Mouse (Mus musculus): ENCODE data around the gene Rbms3.

The Rbms3 gene

DNA sequence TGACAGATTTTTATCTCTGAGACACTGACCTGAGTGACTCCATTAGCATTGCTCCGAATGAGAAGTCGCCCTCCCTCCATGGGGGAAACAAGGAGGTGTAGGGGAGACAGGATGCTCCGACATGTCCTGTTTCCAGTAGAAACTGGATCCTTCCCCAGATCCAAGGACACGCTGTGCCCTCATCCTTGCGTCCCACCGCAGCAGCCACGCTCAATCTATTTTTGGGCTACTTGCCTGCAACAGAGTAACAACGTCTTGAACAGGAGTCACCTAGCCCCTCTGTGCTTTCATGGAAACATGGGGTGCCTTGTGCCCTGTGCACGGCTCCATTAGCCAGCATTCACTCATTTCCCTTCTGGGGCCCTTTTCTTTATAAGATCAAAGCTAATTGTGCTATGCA lies at the start of gene Rbms3:
Gene Rbms3 (minus strand): TSS at position 143 of the 400 bp plus-strand sequence.
- DNase-seq: no peak

DNA sequence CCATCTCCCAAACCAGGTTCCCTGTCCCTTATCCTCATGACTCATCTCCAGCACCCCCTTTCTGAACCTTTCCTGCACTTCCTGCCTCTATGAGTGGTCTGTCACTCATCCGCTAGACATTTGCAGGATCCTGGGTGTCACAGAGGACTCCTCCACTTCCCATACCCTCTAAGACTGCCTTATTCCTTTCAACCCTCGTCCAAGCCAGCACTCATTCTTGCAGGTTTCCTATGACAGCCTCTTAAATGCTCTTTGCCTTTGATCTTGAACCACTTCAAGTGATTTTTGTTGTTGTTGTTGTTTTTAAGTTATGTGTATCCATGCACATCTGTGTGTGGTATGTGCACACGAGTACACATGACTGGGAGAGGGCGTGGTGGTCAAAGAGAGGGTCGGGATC lies 43.6 kb upstream of the Rbms3 start:
- no peak for DNase-seq

DNA sequence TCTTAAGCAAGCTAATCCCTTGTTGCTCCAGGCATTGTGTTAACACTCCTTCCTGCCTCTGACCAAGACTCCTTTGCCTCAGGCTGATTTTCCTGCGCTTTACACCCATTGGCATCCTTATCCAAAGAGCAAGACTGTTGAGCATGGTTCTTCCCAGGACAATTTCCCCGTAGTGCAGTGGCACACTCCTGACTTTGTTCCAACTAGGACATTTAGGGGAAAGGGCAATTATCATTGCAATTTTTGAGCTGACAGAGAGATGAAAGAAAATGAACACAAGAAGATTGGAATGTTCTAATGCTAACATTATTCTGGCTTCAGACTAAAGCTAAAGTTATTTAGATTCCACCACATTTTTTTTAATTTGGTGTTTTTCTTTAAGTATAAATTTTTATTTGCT lies 24.9 kb upstream of the Rbms3 start:
- no peak for DNase-seq

DNA sequence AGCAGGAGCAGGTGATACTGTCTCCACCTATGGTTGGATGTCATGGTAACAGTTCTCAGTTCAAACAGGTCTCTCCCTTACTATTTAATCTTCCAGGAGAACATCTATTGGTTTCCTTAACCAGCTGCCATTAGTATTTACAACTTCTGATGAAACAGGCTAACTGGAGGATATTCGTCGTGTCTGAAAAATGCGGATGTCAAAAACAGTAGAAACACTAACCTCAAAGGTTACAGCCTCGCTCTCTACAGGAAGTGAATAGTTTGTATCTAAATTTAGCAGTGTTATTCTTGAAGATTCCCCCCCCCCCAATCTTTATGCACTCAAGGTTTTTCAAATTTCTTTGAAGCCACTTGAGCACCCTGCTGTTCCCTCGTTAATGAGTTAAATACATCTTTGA lies 23.9 kb upstream of the Rbms3 start:
- DNase-seq: no peak

DNA sequence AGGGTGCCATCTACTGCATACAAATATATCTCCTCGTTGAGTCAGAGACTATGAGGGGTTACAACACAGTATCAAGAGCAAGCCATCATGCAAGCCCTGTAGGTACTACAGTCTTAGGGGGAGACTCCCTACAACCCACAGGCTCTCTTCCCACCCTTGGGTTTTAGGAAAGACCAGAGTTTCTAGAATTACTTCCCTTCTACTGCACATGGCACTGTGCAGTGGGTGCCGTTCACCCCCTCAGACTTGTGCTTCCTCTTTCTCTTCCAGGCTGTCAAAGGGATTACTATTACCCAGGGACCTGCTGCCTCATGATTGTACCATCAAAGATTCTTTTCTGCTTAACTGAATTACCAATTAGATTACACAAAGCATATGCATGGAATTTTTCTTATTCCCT lies 16.4 kb upstream of the Rbms3 start:
- no peak for DNase-seq

DNA sequence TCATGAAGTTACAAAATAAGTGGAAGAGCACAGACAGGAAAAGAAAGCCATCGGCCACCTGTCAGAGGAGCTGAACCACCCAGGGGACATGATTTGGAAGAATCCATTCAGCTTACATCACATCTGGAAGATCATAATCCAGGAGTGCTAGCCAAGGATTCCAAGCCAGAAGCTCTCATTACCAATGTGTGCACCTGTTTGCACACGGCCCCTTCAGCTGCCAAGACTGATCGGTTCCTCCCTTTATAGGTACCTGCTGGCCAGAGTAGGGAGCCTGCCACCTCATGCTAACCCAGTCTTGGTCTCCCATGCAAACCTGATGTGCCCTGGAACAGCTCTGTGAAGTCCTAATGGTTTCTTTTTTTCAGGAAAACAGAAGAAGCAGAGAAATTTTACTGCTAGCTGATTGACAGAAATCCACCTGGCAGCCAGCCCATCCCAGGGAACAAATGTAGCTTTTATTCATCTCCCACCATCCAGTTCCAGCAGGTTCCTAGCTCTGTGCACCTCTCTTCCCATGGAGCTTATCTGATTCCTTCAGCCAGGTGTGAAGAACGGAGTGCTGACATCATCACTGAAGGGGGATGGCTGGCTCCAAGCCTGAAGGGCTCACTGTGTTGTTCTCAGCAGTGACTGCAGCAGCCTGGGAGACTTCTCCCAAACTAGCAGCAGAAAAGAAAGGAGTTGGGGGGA lies 11.5 kb upstream of the Rbms3 start:
- DNase-seq: no peak

DNA sequence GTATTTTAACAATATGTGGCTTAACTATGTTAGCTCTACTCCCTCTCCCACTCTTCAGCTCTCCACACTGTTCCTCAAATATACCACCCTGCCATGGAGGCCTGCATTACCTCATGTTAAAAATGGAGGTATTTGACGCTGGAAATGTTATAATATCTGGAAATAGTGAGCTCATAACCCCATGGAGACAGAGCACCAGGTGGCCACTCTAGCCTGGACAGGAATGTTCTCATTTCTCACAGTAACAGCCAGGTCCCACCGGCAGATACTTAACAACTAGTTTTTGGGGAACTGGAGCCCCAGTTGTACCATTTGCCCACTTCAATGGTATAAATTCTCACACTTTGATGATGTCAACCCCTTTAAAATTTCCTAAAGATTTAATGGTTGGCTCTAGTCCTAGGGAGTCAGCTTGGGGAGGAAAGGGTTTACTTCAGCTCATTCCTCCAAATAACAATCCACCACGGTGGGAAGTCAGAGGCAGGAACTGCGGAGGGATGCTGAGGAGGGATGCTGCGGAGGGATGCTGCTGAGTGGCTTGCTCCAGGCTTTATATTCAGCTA lies 9.0 kb upstream of the Rbms3 start:
- no peak for DNase-seq

DNA sequence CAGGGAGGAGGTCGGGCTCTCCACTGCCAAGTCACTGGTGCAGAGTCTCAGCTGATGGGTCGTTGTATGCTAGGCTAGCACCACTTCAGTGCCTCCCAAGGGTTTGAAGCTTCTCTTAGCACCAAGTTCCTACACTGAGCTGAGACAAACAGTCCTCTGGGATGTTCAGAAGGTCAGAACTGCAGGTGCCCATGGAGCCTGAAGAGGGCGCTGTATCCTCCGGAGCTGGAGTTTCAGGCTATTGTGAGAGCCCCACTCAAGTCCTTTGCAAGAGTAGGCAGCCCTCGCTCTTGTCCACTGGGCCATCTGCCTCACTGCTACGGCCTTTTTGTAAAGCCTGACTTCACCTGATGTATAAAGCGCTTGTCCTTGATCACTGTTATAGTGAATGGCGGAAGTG lies 6.8 kb upstream of the Rbms3 start:
- no peak for DNase-seq

DNA sequence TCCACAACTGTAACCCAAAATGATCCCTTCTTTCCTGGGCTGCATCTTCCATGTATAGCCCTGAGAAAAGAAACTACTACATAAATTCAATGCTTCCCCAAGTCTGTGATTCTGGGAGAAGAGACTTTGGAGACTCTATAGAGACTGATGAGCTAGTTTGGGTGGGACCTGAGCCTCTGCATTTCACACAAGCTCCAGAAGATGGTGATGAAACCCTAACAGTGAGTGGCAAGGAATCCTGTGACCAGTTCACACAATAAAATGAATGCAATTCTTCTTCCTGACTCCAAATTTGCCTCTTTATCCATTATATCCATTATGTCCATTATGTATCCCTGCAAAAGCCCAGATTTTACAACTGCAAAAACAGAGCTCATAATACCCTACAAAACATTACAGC lies 2.5 kb downstream of the Rbms3 start:
- DNase-seq: no peak

DNA sequence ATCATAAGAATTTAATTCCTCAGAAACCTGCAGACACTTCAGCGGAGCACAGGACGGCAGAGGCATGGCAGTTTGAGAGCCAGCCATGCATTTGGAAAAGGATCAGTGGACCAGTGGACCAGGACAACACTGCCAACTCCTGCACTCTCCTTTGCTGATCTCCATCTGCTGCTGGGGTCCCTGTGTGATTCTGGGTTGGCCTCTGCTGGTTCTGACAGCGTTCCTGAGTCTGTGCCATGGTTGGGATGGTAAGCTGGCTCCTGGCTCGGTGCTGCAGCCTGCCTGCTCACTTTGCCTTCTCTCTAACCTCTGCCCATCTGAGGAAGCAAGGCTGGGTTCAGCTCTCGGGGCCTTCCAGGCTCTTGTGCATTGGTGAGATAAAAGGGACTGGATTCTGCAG lies 28.9 kb downstream of the Rbms3 start:
- no peak for DNase-seq

DNA sequence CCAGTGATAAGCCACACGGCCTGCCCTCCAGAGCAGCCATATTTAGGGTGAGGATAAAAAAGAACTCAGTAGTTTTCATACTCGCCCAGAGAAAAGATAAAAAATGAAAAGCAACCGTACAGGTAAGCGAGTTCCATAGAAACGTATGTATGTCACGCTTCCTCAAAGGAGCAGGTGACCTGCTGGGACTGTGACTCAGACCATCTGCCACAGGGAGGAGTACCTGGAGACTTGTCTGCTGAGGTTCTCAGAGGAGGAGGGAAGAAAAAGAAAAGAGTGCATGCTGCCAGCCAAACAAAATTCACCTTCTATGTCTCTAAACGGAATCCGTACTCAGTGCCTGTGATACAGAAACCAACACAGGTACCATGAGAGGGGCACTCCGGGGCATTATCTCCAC lies 30.4 kb downstream of the Rbms3 start:
- no peak for DNase-seq

DNA sequence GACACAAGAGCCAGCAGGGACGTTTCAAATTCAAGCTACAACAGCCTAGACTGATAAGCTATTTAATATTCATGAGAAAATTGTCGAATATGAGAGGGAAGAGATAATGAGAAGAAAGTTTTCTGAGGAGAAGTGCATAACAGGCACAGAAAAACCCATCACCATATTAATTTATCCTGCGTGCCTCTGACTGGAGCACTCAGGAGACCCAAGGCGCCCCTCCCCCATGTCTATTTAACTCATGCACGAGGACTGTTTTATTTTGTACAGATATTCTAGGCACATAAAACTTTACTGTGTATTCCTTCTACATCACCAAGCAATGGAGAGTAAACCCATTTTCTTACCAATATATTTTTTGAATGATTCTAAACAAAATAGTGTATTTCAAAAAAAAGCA lies 33.6 kb downstream of the Rbms3 start:
- no peak for DNase-seq

DNA sequence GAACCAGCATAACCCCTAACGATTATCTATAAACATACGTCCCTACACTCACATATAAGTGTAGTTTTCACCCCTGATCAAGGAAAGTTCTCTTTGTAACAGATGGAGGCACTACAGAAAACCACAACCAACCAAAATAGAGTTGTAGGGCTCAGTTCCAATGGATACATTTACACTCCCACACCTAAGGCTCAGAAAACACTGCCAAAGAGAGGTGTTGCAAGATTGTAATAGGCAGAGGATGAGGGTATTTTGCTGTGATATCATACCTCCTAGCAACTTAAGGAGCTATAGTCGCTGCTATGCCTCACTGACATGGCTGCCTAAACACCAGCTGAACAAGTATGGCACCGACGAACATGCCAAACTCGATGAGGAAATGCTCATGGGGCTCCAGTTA lies 44.4 kb downstream of the Rbms3 start:
- no peak for DNase-seq

DNA sequence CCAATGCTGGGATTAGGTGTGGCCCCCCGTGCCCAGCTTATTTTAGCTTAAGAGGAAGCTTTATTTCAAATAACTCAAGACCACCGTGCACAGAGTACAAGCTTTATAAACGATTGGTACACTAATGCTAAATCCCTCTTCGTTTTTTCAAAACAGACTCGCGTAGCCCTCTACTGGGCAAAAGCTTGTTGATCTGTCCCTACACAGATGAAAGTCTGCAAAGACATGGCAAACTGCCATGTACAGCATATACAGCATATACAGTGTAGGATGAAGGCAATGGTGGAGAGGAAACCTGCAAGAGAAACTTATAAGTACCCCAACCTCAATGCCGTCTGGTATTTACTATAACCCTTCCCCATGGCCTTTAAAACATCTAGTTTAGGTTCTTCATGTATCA lies 46.1 kb downstream of the Rbms3 start:
- DNase-seq: no peak

DNA sequence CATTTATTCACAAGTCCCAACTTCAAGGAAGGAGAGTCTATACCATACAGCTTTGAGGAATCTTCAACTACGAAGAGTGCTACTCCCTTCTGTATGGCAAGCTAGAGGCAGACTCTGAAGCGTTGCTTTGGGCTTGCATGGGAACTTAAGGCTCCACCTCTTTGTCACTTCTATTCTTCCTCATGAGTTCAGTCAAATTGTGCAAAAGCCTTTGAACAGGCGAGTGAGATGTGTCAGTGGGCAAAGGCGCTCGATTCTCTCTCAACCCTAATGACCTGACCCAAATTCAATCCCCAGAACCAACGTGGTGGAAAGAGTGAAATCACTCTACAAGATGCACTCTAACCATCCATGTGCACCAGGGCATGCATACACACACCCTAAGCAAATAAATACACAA lies 47.1 kb downstream of the Rbms3 start:
- DNase-seq: no peak

DNA sequence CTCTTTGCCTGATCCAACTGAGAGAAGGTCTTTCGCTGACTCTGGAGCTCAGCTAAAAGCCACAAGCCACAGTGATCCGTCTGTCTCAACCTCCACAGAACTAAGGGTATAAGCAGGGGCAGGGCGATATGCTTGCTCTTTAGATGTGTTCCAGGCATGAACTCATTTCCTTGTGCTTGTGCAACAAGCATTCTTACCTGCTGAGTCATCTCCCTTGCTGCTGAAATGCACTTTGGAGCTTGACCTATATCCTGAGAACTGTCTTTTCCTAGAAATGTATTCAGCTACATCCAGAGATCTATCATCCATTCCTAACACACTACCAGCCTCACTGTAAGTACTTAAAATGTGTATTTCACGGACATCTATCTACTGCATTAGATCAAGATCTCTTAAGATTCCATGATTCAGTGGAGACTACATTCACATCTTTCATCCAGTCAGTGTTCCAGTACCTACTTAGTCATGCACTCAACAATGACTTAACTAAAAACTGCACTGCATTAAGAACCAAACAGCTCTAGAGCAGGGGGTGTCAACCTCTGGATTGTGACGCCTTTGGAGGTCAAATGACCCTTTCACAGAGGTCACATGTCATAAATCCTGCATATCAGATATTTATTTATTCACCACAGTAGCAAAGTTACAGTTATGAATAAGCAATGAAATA lies 58.4 kb downstream of the Rbms3 start:
- DNase-seq: no peak

DNA sequence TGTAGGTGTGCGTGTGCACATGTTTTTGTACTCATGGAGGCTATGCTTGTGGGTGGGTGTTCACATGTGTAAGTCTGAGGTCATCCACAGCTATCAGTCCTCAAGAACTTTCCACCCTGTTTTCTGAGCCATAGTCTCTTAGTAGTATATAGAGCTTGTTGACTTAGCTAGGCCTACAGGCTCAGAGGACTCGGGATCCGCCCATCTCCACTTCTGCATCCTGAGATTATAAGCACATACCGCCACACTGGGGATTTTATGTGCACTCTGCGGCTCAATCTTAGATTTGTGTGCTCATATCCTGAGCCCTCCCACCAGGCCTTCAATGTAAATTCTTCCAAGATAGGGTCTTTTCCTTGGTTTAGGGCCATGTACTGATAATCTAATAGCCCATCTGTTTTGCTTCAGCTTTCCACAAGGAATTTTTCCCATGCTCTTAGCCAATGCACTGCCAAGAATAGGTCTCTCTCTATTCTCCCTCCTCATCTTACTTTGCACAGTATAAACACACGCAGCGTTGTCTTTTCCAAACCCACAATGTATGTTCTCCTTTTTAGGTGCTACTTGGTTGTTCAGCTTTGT lies 59.4 kb downstream of the Rbms3 start:
- DNase-seq: no peak

DNA sequence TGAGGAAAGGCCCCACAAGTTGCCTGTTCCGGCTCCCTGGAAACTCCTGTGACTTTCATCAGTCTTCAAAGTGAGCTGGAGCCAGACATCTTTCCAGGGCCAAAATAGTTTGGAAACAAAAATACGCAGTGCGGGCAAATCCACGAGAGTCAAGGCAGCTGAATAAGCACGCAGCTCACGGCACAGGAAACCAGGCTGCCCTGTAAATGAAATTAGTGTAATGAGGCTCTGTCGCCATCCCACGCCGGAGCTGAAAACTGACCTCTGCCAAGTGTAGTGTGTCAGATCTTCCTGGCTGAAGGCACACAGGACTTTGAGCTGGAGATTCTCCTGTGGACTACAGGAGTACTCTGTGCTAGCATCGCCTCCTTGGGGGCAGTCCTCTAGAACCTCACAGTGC lies 63.4 kb downstream of the Rbms3 start:
- DNase-seq: no peak

DNA sequence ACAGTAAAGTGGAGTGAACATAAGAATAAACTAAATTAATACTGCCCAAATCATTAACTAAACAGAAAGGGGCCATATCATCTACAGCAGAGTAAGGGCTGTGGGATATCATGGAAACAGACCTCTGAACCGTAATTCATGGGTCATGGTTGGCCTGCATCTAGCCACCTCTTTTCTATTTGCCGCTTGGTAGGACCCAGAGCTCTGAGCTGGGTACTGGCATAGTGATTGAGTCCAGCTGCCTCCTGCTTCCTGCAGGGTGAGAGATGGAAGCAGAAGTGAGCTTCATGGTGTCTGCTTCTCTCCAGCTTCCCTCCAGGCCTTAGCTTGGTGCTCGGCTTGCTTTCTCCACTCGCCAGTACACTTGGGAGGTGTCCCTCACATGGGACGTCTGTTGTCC lies 71.2 kb downstream of the Rbms3 start:
- no peak for DNase-seq

DNA sequence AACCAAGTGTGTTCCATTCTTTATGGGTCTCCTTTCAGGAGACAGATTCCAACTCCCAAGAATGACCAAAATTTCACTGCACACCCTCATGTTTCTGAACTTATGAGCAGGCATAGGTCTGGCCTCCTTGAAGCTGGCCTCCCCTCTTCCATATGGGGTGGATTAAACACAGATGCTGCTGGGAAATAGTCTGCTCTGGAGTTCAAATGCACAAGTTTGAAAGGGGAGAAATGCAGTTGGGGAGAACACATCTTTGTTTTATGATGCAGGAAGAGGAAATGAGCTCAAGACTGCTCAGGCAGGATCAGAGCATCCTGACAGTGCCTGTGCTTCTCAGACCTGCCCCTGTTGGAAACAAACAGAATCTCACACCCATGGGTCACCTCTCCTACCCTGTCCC lies 75.4 kb downstream of the Rbms3 start:
- DNase-seq: no peak

DNA sequence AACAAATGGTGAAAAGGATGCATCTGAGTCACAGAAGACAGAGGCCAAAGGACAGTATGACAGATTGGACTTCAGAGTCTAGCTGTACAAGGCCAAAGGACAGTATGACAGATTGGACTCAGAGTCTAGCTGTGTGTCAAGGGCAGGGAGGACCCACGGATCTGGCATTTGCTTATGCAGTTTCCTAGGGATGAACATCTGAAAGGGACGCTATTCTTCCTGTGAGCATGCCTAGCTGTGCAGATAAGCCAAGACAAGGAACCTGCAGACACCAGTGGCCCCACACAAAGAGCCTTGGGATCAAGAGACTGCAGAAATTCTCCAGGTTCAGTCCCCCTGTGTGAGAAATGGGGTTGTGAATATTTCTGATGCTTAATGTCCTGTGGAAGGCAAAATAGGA lies 100.4 kb downstream of the Rbms3 start:
- DNase-seq: no peak

DNA sequence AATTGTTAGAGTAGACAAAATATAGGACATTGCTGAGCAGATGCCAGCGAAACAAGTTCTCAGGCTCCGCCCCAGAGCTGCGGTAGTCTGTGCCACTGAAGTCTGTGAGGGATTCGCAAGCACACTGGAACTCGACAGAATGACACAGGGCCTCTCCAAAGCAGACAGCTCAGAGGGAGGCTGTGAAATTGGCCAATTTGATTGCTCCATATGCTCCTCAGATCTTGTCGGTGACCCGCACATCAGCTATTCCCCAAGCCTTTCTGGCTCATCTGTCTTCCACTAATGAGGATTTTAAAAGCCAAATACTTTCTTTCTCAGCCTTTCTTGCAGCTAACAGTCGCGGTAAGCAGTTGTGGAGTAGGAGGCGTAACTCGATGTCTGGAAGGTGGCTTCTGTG lies 120.8 kb downstream of the Rbms3 start:
- DNase-seq: no peak

DNA sequence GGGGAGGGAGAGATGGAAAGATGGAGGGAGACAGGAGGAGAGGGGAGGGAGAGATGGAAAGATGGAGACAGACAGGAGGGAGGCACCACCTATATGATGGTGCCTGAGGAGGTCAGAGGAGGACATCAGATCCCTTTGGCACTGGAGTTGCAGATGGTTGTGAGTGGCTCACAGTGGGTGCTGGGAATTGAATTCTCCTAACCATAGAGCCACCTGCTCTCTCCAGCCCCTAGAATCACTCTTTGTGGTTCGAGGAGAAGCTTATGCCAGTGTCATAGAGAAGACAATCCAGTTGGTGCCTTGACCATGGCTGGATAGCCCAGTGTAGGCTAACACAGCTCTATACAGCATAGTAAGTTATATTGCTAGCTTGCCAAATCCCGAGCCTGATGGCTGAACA lies 137.8 kb downstream of the Rbms3 start:
- DNase-seq: no peak

DNA sequence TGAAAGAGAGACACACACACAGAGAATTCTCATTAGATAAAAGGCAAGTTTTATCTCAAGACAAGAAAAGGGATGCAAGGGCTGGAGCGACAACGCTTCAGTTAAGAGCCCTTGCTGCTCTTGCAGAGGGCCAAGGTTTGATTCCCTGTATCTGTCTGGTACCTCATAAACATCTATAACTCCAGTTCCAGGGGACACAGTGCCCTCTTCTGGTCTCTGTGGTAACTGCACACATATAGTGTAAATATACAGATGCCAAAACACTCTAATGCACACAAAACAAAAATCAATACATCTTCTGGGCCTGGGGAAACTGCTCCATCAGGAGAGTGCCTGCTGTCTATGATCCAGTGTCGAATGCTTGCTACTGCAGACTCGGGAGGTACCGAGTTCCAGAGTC lies 145.3 kb downstream of the Rbms3 start:
- peak; percentile 25 for DNase-seq
